Mouse (Mus musculus): ENCODE data around the gene Elfn2.

GRCm38 (mm10) chr15:78744206-78744605 lies 25.6 kb upstream of the Elfn2 start:
- TF ChIP-seq CTCF (IDR thresholded peaks at IDR 0.05; ENCODE audit: borderline replicate concordance, control insufficient read depth, extremely low read depth, insufficient read depth, low read length, poor library complexity) (peak; percentile 96), POLR2A (IDR thresholded peaks at IDR 0.05; ENCODE audit: control insufficient read depth, extremely low read depth, insufficient read depth, low read length, poor library complexity) (no peak)

Data from thymus, adult 2 months (tissue).